Mouse (Mus musculus): Measurements from ENCODE around the gene Zfp385a. TPM values are rescaled to one million over a fixed set of nuclear protein-coding genes. Genes with fewer than 3 reads are reported as not detected.

Zfp385a gene
- polyA plus RNA-seq, 1 experiment: 28.1 TPM

DNA sequence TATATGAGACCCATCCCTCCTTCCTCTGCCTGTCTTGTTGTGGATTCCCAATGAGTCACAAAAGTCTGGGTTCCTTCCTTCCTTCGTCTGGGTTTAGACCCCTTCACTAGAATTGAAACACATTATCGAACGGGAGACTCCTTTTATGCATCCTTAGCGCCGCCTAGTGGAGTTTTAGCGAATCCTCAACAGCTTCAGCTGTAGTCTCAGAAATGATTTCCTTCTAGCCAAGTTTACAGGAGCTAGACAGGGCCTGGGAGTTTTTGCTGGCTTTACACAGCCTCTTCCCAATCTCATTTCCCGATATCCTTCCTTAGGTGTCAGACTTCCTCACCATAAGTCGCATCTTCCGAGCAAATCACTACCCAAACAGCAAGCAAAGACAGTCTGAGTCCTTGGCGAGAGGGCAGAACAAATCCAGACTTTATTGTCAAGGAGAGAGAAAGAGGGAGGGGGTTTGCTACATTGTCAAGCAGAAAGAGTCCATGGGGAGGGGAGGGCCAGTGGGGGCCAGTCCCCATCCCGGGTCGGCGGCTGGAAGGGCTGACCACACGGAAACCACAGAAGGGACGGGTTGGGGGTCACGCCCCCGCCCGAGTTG, 26.3 kb downstream of the Zfp385a start:
- H3K27me3 ChIP-seq (ENCODE audit: control insufficient read depth, insufficient read depth, low read length): no peaks in the 10 kb centered on the region
- no peak overlapping the region for H3K27ac ChIP-seq (ENCODE audit: insufficient read depth, low read length)
- no peaks in the 10 kb centered on the region for H3K4me1 ChIP-seq (ENCODE audit: control insufficient read depth, insufficient read depth, insufficient read length)
- peak; percentile 17; the same call in 1 of the 2 replicates for TF ChIP-seq CTCF (IDR thresholded peaks at IDR 0.05; ENCODE audit: extremely low read depth, insufficient read depth, insufficient read length, insufficient replicate concordance)
- no peak for TF ChIP-seq POLR2A (IDR thresholded peaks at IDR 0.05; ENCODE audit: low read depth, low read length)
- peak in 1 of 2 experiments; percentile 37 for DNase-seq (ENCODE audit: low read depth in 1 of 2, low spot score in 2 of 2)
- H3K4me3 ChIP-seq (ENCODE audit: extremely low read depth, insufficient read depth, insufficient read length): no peak overlapping the region
- H3K36me3 ChIP-seq (ENCODE audit: control insufficient read depth, insufficient read depth, low read length): peaks cover 6% of the 10 kb centered on the region
- WGBS: 43% methylated on average over 18 of the region's 18 CpGs

DNA sequence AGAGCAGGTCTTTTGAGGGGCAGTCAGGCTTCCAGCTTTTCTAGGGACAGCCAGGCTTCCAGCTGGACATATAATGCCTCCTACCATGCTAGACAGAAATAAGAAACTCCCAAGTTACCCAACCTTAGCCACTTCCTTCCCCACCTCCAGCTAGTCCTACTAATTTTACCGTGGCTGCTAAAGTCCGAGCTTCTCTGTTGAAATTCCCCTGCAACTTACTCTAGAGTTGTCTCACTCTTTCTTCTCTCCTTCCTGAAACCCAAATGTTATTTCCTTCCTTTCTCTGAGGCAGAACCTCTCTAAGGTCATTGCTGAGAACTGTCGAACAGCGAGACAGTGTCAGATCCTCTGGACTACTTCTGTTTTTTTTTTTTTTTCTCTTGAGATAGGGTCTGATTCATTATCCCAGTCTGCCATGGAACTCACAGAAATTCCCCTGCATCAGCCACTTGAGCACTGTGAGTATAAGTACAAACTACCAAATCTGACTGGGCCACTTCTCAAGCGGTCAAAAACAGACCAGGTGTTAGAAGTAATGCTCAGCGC, 29.5 kb downstream of the Zfp385a start, which contains the start of gene Gpr84:
Gene Gpr84, minus strand, starts transcription at position 248 of the 546 bp plus-strand sequence.
- H3K27me3 ChIP-seq (ENCODE audit: control insufficient read depth, insufficient read depth, low read length): no peaks in the 10 kb centered on the region
- no peaks in the 10 kb centered on the region; the same call in 1 of the 2 replicates for H3K36me3 ChIP-seq (ENCODE audit: control insufficient read depth, insufficient read depth, low read length)
- no peak for DNase-seq (ENCODE audit: low read depth in 1 of 2, low spot score in 2 of 2)
- WGBS: 7% methylated on average over 6 of the region's 6 CpGs
- peak within 1 kb of the TSS; percentile 19; the same call in 1 of the 2 replicates for H3K27ac ChIP-seq (ENCODE audit: insufficient read depth, low read length)
- H3K4me3 ChIP-seq (ENCODE audit: extremely low read depth, insufficient read depth, insufficient read length): no peak within 1 kb of the TSS
- no peak for TF ChIP-seq POLR2A (IDR thresholded peaks at IDR 0.05; ENCODE audit: low read depth, low read length)
- TF ChIP-seq CTCF (IDR thresholded peaks at IDR 0.05; ENCODE audit: extremely low read depth, insufficient read depth, insufficient read length, insufficient replicate concordance): no peak
- H3K4me1 ChIP-seq (ENCODE audit: control insufficient read depth, insufficient read depth, insufficient read length): peaks cover 2% of the 10 kb centered on the region; the same call in 1 of the 2 replicates

- Histone ChIP-seq H3K4me3 (ENCODE audit: extremely low read depth, insufficient read depth, insufficient read length) (no peak overlapping the region), H3K4me1 (ENCODE audit: control insufficient read depth, insufficient read depth, insufficient read length) (peaks cover 5% of the 10 kb centered on the region; the same call in 1 of the 2 replicates), H3K27ac (ENCODE audit: insufficient read depth, low read length) (no peak overlapping the region), H3K36me3 (ENCODE audit: control insufficient read depth, insufficient read depth, low read length) (no peaks in the 10 kb centered on the region), H3K27me3 (ENCODE audit: control insufficient read depth, insufficient read depth, low read length) (no peaks in the 10 kb centered on the region)
- no peak for DNase-seq (ENCODE audit: low read depth in 1 of 2, low spot score in 2 of 2)
- no peak for TF ChIP-seq CTCF (IDR thresholded peaks at IDR 0.05; ENCODE audit: extremely low read depth, insufficient read depth, insufficient read length, insufficient replicate concordance)
- WGBS: 83% methylated on average over 26 of the region's 26 CpGs
Measured at GRCm38 (mm10) chr15:103308876-103309580, 30.9 kb downstream of the Zfp385a start.

- DNase-seq (ENCODE audit: low read depth in 1 of 2, low spot score in 2 of 2): no peak
- no peak overlapping the region for H3K27ac ChIP-seq (ENCODE audit: insufficient read depth, low read length)
- no peaks in the 10 kb centered on the region for H3K36me3 ChIP-seq (ENCODE audit: control insufficient read depth, insufficient read depth, low read length)
- TF ChIP-seq CTCF (IDR thresholded peaks at IDR 0.05; ENCODE audit: extremely low read depth, insufficient read depth, insufficient read length, insufficient replicate concordance): no peak
- no peak for TF ChIP-seq POLR2A (IDR thresholded peaks at IDR 0.05; ENCODE audit: low read depth, low read length)
- H3K27me3 ChIP-seq (ENCODE audit: control insufficient read depth, insufficient read depth, low read length): no peaks in the 10 kb centered on the region
- WGBS: 42% methylated on average over 28 of the region's 28 CpGs
- H3K4me3 ChIP-seq (ENCODE audit: extremely low read depth, insufficient read depth, insufficient read length): no peak overlapping the region
- peaks cover 5% of the 10 kb centered on the region; the same call in 1 of the 2 replicates for H3K4me1 ChIP-seq (ENCODE audit: control insufficient read depth, insufficient read depth, insufficient read length)
Measured at GRCm38 (mm10) chr15:103308056-103308875, 31.6 kb downstream of the Zfp385a start.

- Histone ChIP-seq H3K4me1 (ENCODE audit: control insufficient read depth, insufficient read depth, insufficient read length) (peaks cover 5% of the 10 kb centered on the region; the same call in 1 of the 2 replicates), H3K36me3 (ENCODE audit: control insufficient read depth, insufficient read depth, low read length) (no peaks in the 10 kb centered on the region), H3K4me3 (ENCODE audit: extremely low read depth, insufficient read depth, insufficient read length) (no peak overlapping the region), H3K27ac (ENCODE audit: insufficient read depth, low read length) (no peak overlapping the region), H3K27me3 (ENCODE audit: control insufficient read depth, insufficient read depth, low read length) (no peaks in the 10 kb centered on the region)
- TF ChIP-seq CTCF (IDR thresholded peaks at IDR 0.05; ENCODE audit: extremely low read depth, insufficient read depth, insufficient read length, insufficient replicate concordance) (peak; percentile 84; the same call in 1 of the 2 replicates), POLR2A (IDR thresholded peaks at IDR 0.05; ENCODE audit: low read depth, low read length) (no peak)
- WGBS: 2% methylated on average over 7 of the region's 7 CpGs
- DNase-seq (ENCODE audit: low read depth in 1 of 2, low spot score in 2 of 2): peak; percentile 83 to 88
Measured at GRCm38 (mm10) chr15:103307125-103307524, 32.8 kb downstream of the Zfp385a start.
